Mouse (Mus musculus) spleen, postnatal 36 days (tissue): ENCODE results near the gene Lsm4.
A peak's percentile ranks its signal among the peaks of the same experiment; 100 is the strongest.

ENCODE experiments used
- DNase-seq, 2 experiments: peaks; one replicate each; pipeline ENCODE4 v3.0.0; 2022; ENCODE audit warnings: low spot score in 2 of 2, mixed read lengths in 1 of 2

Gene Lsm4

DNA sequence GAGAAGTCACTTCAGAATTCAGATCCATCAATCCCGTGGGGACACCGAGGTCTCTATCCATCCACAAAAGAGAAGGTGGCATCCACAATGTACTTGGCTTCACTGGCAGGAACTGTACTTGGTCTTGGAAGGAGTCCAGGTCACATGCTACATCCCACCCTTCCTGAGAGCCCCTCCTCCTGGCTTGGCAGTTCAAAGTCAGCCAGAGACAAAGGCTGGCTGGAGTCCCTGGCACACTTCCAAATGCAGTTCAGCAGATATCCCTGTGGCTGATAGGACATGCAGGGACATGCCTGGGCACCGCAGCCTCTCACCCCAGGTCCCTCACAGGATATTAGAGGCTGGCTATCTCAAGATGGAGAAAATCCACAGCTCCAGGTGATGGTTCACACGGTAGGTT lies 23.7 kb upstream of the Lsm4 start:
- no peak for DNase-seq

DNA sequence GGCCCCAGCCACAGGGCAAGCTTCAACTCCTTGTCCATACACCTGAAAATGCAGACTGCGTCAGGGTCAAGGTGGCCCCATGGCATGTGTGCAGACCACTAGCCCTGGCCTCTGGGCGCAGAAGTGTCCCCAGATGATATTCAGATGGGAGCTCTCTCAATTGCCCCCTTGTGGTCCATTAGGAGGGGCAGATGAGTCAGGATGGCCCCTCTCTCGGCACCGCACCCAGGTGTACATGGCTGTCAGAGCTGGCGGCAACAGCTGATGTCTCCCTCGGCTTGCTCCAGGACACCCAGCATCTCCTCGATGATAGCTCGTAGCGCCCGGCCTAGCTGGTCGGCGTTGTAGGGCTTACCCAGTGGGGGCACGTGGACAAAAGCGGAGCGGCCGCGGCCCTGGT lies 22.7 kb upstream of the Lsm4 start:
- DNase-seq, result no peak

DNA sequence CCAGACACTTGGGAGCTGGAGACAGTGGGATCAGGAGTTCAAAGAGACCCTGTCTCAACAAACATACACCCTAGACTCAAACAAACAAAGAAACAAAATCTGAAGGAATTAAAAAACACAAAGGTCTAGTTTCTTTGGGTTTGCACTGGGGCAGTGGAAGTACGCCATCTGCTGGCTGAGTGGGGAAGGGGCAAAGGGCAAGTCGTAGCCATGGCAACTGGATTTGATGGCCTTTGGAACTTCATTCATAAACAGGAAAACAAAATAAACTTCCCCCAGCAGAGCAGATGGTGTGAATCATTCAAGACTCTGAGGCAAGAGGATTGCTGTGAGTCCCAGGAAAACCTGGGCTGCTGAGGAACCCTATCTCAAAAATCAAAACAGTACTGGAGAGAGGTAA lies 19.8 kb upstream of the Lsm4 start:
- DNase-seq, result peak; percentile 56 to 64

DNA sequence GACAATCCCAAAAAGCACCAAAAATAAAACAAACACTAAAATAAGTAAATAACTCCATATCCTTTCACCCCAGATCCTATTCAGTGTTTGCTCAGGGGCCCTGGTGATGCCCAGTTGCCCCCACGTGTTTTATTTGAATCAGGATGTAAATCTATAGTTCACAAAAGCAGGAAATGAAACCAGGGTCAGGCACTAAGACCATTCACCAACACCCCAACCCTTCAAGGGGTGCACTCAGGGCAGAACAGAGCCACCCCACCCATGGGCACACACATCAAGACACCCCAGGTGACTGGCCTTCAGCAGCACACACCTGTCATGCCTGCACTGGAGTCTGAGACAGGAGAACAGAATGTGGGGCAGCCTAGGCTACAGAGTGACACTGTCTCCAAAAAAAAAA lies 18.9 kb upstream of the Lsm4 start:
- DNase-seq, result peak; percentile 74 to 78

DNA sequence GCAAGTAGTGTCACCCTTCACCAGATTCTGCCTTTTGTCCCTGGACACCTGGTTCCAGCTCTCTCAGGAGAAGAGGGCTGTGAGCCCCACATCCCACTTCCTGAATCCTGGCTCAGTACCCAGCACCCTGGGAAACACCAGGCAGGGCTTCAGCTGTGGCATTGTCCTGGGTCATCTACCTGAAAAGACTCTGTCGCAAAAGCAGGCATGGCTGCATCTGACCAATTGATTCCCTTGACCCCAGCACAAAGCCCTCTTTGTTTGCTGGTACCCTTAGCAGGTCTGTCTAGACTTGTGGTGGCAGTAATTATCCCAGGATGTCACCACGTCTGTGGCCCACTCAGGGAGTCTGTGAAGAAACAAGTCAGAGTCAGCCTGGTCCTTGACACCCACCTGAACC lies 17.6 kb upstream of the Lsm4 start:
- no peak for DNase-seq

DNA sequence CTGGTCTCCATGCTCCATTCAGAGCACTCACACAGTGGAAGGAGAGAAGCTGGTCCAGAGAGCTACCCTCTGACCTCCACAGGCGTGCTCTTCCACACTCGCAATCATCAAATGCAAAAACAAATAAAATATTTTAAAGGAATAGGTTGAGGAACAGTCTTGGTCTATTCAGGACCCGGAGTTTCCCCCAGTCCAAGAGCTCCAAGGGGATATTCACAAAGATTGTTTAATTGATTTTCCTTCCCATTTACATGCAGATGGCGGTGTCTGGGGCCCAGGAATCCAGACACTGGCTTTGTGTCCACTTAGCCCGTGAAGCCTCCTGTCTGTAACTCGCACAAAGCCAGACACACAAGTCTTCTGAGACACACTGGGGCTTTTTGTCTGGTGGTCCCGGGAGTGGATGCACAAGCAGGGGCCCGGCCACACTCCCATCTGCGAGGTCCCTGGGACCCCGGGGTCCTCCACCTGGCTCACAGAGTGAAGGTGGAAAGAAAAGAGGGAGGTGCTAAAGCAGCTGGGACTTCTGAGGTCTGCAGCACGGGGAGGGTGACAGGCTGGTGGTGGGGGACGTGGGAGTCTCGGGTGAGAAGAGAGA lies 16.8 kb upstream of the Lsm4 start:
- DNase-seq, result no peak

DNA sequence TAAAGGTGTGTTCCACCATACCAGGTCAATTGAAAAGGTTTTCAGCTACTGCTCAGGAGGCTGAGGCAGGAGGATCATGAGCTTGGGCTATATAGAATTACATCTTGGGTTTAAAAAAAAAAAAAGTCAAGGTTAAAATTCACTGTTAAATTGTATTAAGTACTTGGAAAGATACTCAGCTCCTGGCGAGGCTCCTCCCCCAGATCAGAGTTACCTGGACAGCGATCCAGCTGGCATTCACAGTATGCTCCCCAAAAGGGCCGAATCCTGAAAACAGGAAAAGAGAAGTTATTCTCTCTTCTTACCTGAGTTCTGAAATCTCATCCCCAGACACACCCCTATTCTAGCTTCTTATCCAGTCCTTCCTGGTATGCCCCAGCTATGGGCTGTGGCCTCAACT lies 15.8 kb upstream of the Lsm4 start:
- DNase-seq, result no peak

DNA sequence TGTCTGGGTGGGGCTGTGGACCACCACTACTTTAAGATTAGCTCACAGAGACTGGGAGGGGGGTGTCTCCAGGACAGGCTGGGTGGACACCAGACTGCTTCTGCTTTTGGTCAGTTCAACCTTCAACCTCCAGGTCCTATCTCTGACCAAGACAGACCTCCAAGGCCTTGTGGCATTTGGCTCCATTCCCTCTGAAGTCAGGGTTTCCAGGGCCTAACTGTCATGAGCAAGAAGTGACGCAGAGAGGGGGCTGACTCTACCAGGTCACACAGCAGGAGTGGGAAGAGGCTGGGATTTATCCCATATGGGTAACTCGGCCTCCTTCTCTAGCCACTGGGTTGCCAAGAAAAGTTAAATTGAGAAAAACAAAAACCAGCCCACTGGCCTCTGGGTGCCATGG lies 15.3 kb upstream of the Lsm4 start:
- DNase-seq, result no peak

DNA sequence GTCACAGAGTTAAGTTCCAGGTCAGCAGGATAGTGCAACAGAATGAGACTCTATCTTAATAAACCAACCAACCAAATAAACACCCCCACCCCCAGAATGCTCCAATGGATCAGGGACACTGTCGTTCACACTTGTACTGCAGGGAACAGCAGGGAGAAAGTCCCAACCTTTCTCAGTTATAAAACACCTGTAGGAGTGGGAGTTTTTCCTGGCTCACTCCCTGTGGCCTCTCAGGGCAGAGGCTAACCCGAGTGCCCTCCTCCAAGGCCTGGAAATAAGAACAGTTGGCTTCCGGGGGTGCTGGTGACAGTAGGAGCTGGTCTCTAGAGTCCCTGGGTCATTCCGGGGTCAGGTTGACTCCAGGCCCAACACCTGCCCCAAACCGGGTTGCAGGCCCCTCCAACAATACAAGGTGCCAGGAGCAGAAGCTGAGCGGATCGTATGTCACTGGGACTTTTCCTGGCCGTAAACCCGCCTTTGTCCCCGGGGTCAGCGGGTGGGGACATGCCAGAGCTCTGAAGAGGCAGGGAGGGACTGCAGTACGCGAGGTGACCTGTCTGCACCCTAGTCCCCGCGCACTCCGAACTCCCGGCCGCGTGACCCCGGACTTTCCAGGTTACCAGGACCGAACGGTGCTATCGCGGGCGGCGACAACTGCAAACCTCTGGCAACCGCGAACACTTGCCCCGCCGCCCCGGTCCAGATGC lies 14.0 kb upstream of the Lsm4 start:
- DNase-seq, result no peak

DNA sequence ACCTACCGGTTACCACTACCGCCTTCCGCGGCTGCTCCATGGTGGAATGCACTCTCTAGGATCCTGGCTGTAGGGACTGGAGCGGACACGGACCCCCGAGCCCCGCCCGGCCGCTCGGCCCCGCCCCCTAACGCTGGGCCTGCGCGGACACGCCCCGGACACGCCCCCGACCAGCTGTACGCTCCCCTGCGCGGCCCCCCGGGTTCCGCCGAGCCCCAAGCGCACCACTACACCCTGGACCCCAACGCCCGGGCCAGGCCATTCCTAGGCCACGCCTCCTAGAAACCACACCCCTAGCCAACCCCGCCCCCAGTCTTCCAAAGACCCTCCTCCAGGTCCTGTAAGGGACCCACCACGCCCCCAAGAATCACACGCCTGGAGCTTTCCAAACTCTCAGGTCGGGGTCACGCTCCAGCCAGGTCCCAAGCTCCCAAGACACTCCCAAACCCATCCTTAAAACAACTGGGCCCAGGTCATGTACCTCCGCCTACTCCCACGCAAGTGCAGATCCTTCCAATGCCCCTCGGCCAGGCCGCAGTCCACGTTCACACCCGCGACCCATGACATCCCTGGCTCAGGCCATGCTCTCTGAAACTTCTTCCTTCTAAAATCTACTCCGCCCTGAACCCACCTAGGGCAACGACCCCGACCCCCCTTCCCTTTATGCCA lies 13.3 kb upstream of the Lsm4 start:
- DNase-seq, result peak; percentile 85 to 86

DNA sequence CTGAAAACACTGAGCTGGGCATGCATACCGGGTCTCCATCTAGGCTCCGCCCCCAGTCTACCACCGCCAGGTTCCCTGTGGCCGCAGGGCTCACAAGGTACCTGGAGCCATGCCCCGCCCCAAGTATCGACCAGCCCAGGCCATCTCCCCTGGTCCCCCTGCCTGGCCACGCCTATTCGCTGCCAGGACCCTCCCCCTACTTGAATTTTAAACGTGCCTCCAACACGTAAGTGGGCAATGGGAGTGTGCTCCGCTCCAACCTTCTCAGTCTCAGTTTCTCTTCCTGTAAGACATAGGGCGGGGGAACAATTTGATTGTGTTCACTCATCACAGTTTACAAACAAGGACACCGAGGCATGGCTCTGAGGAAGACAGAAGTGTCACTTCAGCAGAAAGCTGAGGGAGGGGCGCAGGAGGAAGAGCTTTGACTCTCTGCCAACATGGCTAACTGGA lies 12.7 kb upstream of the Lsm4 start, which contains the start of gene Pgpep1:
Pgpep1 (minus strand) TSS at position 116 of the 453 bp plus-strand sequence.
- DNase-seq, result no peak

DNA sequence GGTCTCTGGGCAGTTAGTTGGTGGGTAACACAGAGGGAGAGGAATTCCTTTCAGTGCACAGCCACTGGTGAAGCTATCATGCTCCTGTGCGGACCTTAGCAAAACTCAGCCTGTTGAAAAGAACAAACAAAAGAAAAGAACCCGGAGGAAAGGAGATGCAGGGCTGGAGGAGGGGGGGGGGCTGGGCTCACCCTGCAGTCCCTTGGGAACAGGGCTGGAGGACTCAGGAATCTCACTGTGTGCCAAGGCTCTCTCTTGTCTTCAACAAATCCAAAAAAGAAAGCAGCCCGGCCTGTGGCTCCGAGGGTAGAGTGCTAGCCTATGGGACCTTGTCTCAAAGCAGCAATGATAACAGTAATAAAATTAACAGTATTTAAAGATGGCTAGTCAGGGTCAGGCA lies 9.4 kb upstream of the Lsm4 start:
- no peak for DNase-seq

DNA sequence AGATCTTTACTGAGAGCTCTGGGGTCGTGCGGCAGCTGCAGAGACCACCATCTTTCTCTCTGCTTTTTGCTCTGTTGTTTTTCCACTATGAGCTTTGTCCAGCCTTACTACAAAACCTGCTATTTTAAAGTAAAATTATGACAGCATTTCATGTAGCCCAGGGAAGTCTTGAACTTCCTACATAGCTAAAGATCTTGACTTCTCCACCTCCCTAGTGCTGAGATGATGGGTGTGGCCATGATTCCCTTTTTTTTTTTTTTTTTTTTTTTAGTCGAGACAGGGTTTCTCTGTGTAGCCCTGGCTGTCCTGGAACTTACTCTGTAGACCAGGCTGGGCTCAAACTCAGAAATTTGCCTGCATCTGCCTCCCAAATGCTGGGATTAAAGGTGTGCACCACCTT lies 8.4 kb upstream of the Lsm4 start:
- no peak for DNase-seq

DNA sequence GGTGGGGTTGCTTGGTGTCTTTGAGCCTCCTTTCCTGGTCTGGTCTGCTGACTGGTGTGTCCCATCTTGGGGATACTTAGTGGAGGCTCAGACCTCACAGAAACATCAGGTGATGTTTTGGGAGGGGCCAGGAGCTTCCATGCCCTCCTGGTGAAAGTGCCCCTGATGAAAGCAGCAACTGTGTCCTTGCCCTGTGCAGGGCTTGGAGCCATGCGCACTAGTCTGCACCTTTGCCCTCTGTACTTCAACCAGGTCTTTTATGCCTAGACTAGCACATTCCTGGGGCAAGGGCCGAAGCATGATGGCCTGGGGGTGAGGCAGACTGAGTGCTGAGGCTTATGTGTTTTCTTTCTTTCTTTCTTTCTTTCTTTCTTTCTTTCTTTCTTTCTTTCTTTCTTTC lies 7.4 kb upstream of the Lsm4 start:
- no peak for DNase-seq

DNA sequence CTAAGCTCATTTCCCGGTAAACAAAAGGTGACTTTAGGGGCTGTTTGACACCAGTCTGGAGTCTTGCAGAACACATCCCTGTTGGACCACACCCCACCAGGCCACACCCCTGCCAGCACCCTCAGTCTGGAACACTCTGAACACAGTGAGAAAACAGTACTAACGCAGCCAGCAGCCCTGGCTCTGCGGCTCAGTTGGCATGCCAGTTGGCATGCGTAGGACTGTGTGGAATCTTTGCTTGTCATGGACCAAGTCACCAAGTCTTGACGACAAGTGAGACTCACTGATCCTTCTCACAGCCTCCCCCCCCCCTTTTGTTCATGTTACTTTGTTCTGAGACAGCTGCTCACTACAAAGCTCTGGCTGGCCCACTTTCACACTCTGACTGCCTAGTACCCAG lies 6.0 kb upstream of the Lsm4 start:
- no peak for DNase-seq

DNA sequence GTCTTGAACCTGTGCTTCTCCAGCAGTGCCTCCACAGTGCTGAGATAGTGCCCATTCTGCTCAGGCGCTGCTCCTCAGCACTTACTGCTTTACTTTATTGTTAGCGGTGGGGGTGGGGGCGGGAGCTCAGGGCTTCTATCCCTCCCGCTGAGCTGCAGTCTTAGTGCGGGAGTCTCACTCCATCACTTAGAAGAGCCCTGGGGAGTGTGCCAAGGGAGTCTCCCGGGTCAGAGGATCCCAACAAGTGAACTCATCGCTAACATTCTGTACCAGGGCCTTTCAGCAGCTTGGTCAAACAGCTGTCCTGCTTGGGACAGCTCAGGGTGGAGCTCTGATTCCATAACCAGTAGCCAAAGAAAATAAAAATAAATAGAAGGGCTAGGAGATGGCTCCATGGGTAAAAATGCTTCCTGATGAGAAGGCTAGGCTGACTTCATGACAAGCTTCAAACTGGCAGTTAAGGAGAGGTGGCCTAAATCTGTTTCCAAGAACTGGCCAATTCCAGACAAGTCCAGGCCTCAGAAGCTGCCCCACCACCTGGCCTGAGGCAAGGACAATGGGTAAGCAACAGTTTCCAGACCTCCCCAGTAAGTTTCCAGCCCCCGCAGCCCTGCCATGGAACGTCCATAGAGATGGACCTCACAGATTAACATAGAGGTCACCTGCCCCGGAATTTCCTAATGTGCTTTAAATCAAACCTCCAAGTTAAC lies 1.3 kb upstream of the Lsm4 start:
- DNase-seq, result no peak

DNA sequence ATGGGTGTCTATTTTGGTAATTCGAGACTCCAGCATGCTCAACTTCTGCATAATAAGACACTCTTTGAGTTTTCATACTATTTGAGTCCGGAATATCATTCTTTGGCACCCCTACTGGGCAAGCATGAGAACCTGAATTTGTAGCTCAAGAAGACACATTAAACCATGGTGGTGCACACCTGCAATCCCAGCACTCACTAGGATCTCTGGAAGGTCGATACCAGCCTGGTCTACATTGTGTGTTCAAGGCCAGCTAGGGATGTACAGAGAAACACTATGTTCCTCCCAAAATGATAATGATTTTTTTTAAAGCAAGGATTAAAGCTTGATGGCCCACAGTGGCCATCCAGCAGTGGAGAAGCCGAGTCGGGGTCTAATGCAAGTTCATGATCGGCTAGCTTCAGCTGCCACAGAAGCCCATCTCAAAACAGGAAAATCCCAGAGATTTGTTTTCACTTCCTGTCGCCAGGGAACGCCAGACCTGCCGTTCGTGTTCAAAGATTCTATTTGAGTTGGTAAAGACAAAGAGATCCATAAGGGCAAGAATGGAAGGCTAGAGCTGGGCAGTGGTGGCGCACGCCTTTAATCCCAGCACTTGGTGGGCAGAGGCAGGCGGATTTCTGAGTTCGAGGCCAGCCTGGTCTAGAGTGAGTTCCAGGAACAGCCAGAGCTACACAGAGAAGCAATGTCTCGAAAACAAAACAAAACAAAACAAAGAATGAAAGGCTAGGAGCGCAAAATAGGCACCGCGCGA lies 546 bp upstream of the Lsm4 start:
- no peak for DNase-seq

DNA sequence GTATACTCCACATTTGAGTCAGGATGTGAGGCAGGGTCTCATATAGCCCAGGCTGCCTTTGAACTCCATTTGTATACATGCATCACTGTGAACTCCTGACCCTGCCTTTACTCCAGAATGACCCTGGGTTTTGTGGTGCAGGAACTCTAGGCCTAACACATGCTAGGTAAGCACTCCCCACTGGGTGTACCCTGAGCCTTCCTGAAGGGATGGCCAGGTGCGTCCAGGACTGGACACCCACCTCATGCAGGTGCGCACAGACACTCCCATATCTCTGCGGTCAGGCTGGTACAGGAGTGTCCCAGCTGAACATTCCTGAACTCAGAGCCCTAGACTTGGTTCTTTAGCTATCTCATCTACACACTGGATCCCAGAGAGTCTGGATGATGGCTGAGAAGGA lies 1.1 kb downstream of the Lsm4 start:
- no peak for DNase-seq

DNA sequence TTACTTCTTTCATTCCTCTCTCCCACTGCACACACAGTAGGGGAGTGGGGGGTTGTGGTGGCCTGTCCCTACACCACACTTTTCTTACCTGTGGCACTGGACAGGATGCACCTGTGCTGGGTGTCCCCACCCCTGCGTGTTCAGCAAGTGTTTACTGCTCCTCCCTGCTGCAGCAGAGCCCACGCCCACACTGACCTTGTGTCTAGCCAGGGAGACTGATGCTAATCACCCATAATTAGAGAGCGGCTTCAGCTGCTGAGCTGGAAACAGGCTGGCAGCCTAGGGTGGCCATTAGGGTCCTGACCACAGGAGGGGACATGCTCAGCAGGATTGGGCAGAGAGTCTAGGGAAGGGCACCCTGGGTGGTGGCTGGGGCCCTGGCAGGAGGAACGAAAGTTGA lies 1.7 kb downstream of the Lsm4 start:
- peak in 1 of 2 experiments; percentile 43 for DNase-seq

DNA sequence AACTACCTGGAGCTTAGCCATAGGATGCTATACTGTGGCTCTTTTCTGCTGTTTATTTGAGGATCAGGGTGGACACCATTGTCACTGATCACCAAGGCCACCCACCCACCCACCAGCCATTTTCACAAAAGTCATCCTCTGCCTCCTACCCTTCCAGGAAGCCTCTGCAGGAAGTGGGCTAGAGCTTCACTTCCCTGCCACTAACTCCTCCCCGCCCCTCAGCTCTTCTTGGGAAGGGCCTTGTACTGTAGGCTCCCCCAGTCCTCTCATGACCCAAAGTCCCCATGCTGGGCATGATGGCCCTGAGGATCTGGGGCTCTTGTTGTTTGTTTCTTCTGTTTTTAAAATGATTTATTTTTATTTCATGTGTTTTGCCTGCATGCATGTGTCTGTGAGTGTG lies 2.3 kb downstream of the Lsm4 start:
- peak; percentile 60 to 62 for DNase-seq

DNA sequence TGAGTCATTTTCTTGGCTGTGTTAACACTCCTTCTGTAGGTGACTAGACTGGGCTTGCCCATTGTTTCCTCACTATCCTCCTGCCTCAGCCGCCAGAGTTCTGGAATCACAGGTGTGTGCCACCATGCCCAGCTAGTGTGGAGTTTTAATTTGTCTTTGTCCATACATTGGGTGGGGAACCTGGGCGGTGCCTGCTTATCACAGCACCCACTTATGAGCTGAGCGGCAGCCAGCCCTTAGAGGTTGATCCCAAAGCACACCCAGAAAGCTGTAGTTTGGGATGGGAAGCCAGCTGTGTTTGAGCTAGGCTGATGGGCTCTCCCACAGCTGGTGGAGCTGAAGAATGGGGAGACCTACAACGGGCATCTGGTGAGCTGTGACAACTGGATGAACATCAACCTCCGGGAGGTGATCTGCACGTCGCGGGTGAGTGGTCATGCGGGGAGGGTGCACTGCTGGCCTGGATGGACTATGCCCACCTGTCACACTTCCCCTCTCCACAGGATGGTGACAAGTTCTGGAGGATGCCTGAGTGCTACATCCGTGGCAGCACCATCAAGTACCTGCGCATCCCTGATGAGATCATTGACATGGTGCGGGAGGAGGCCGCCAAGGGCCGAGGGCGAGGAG lies 4.5 kb downstream of the Lsm4 start:
- DNase-seq, result no peak
